Mouse (Mus musculus) cerebellum, adult 2 months (tissue): Measurements from ENCODE around the gene Lgals1. TPM values are rescaled to one million over a fixed set of nuclear protein-coding genes. Genes with fewer than 3 reads are reported as not detected.
A peak's percentile ranks its signal among the peaks of the same experiment; 100 is the strongest.

Experiments used
- DNase-seq, 2 experiments: peaks; one replicate each; pipeline ENCODE4 v3.0.0; 2021
- H3K27ac ChIP-seq: fragments of 200-500 bp; 2 replicates; pipeline ENCODE4 v1.5.1; 2012; ENCODE audit warnings: low read length, control low read depth, inconsistent platforms; ENCODE audit not compliant: insufficient read depth
- H3K27me3 ChIP-seq: fragments of 200-500 bp; 2 replicates; pipeline ENCODE4 v1.6.1; 2012; ENCODE audit warnings: inconsistent platforms, mild to moderate bottlenecking, low read length, moderate library complexity; ENCODE audit not compliant: control insufficient read depth, insufficient read depth
- H3K4me1 ChIP-seq: fragments of 200-500 bp; 2 replicates; pipeline ENCODE4 v1.6.1; 2011; ENCODE audit warnings: low read length; ENCODE audit not compliant: control insufficient read depth, insufficient read depth
- H3K4me3 ChIP-seq: fragments of 200-500 bp; replicated peaks from 2 replicates; pipeline ENCODE3; 2011; ENCODE audit warnings: mild to moderate bottlenecking, low read depth, low read length, control low read depth; ENCODE audit not compliant: insufficient read depth
- CTCF ChIP-seq: fragments of 200-500 bp; IDR thresholded peaks from 2 replicates; pipeline ENCODE4 v1.5.1; 2011; ENCODE audit warnings: low read depth, mild to moderate bottlenecking, control low read depth, low read length, moderate library complexity, borderline replicate concordance; ENCODE audit not compliant: insufficient read depth
- POLR2A ChIP-seq: fragments of 200-500 bp; IDR thresholded peaks from 2 replicates; pipeline ENCODE4 v1.6.1; 2011; ENCODE audit warnings: low read length, control low read depth, borderline replicate concordance; ENCODE audit not compliant: insufficient read depth
- WGBS: fragments of 180-500 bp; shearing (Covaris S2); methylation state at CpG from one replicate; pipeline ENCODE4 v1.1.7; 2018; 5-methylcytosine and 5-hydroxymethylcytosine counted together
- polyA plus RNA-seq: library from polyadenylated mRNA; depleted of rRNA; stranded (reverse); fragments of >200 nt; gene quantifications from 2 replicates; pipeline ENCODE4 v1.2.3, GENCODE M21; 2012

The Lgals1 gene
- polyA plus RNA-seq, 1 experiment = 71.7 TPM

- WGBS = 70% methylated on average over 3 of the region's 3 CpGs
Observed at GRCm38 (mm10) chr15:78955663-78956062, 29.1 kb downstream of the Lgals1 start.

DNA sequence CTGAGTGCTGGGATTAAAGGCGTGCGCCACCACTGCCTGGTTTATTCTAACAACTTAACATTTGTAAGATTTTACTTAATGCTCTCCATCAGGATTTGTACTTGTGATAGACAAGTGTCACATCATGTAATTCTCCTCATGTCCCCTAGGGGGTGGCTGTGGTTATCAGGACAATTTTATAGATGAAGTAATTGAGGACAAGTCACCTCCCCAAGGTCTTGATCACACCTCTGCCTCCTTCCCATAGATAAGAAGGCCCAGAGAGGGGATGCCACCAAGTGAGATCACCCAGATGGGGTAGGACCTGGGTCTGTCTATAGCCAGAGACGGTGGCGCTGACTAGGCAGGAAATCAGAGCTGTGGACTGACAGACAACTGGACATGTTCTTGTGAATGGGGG lies 29.8 kb downstream of the Lgals1 start:
- Histone ChIP-seq H3K27me3 (no peaks in the 10 kb centered on the region), H3K4me3 (no peak overlapping the region), H3K4me1 (peaks cover 3% of the 10 kb centered on the region; the same call in 1 of the 2 replicates), H3K27ac (no peak overlapping the region)
- TF ChIP-seq CTCF (peak; percentile 26; the same call in 1 of the 2 replicates), POLR2A (no peak)
- peak in 1 of 2 experiments; percentile 45 for DNase-seq
- 95% methylated on average over 4 of the region's 4 CpGs for WGBS

More at GRCm38 (mm10) chr15:78955663-78956062, 29.1 kb downstream of the Lgals1 start:
- no peaks in the 10 kb centered on the region for H3K27me3 ChIP-seq
- TF ChIP-seq POLR2A (no peak), CTCF (no peak)
- H3K27ac ChIP-seq = no peak overlapping the region
- no peak overlapping the region for H3K4me3 ChIP-seq
- H3K4me1 ChIP-seq = peaks cover 5% of the 10 kb centered on the region; the same call in 1 of the 2 replicates
- DNase-seq = no peak

GRCm38 (mm10) chr15:78957021-78957420 lies 30.5 kb downstream of the Lgals1 start:
- DNase-seq = no peak
- no peak overlapping the region for H3K27ac ChIP-seq
- no peaks in the 10 kb centered on the region for H3K27me3 ChIP-seq
- no peak overlapping the region for H3K4me3 ChIP-seq
- H3K4me1 ChIP-seq = peaks cover 3% of the 10 kb centered on the region; the same call in 1 of the 2 replicates
- TF ChIP-seq CTCF (no peak), POLR2A (no peak)
- 81% methylated on average over 15 of the region's 15 CpGs for WGBS

DNA sequence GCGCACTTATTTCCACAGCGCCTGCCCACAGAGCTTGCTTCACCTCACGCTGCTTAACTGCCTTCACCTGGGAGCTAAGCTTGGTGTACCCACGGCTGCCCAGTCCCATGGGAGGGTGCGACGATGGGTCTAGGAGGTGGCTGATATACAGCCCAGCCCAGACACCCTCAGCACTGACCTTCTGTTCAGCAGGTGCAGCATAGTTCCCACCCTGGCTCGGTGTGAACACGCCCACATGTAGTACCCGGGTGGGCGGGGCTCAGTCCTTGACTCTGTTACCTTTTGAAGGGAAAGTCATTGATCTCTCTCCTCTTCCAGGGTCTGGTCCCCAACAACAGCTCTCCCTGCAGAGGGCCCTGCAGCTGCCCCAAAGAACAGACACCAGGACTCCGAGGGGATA lies 33.0 kb downstream of the Lgals1 start:
- WGBS = 92% methylated on average over 11 of the region's 11 CpGs
- Histone ChIP-seq H3K4me1 (peaks cover 12% of the 10 kb centered on the region), H3K27ac (no peak overlapping the region), H3K4me3 (no peak overlapping the region), H3K27me3 (no peaks in the 10 kb centered on the region)
- DNase-seq = no peak
- no peak for TF ChIP-seq CTCF

DNA sequence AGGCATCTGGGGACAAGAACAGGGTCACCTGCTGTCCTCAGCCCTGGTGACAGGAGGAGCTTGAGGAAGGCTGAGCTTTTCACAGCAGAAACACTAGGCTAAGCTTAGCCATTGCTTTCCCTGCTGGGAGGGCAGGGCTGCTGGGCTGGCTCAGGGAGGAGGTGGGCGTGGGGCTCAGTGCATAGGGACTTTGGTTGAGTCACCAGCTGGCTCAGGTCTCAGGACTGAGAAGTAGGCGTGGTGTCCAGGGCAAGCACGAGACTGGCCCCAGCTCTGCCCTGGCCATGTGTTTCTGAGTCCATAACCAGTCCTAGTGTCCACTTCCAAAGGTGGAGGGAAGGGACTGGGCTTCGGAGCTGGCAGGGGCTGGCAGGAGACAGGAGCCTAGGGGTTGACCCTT lies 33.6 kb downstream of the Lgals1 start:
- TF ChIP-seq CTCF (no peak), POLR2A (no peak)
- Histone ChIP-seq H3K4me3 (no peak overlapping the region), H3K27ac (no peak overlapping the region), H3K27me3 (no peaks in the 10 kb centered on the region), H3K4me1 (peaks cover 12% of the 10 kb centered on the region)
- DNase-seq = no peak
- 44% methylated on average over 4 of the region's 4 CpGs for whole genome bisulfite sequencing

GRCm38 (mm10) chr15:78962885-78963284 lies 36.4 kb downstream of the Lgals1 start:
- Histone ChIP-seq H3K27me3 (no peaks in the 10 kb centered on the region), H3K4me1 (peaks cover 9% of the 10 kb centered on the region), H3K4me3 (no peak overlapping the region), H3K27ac (peak overlapping the region; percentile 52; the same call in 1 of the 2 replicates)
- peak; percentile 83 to 84 for DNase-seq
- TF ChIP-seq CTCF (peak; percentile 86), POLR2A (peak; percentile 62; the same call in 1 of the 2 replicates)
- 24% methylated on average over 2 of the region's 2 CpGs for WGBS

- H3K4me3 ChIP-seq = no peak overlapping the region
- DNase-seq = no peak
- TF ChIP-seq POLR2A (no peak), CTCF (no peak)
- H3K27ac ChIP-seq = no peak overlapping the region
- H3K27me3 ChIP-seq = no peaks in the 10 kb centered on the region
- H3K4me1 ChIP-seq = no peaks in the 10 kb centered on the region
- WGBS = 72% methylated on average over 6 of the region's 6 CpGs
Observed at GRCm38 (mm10) chr15:78971626-78972025, 45.1 kb downstream of the Lgals1 start.

DNA sequence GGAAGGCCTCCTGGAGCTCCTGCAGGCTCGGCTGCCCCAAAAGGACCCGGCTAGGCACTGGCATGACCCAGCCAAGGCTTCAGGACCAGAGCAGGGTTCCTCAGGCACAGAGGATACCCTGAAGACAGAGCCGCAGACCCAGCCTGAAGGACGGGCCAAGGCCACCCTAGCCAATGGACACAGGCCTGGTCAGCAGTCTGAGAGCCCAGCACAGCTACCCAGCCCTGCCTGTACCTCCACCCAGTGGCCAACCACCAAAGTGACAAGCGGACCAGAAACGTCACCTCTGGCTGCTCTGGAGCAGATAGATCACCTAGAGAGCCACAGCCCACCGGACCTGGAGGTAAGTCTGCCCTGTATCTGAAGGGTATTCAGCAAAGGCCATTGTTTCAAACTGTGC lies 47.4 kb downstream of the Lgals1 start:
- WGBS = 77% methylated on average over 7 of the region's 7 CpGs
- Histone ChIP-seq H3K27me3 (no peaks in the 10 kb centered on the region), H3K27ac (no peak overlapping the region), H3K4me3 (no peak overlapping the region), H3K4me1 (no peaks in the 10 kb centered on the region)
- peak in 1 of 2 experiments; percentile 31 for DNase-seq
- TF ChIP-seq CTCF = peak; percentile 57; the same call in 1 of the 2 replicates
- TF ChIP-seq POLR2A = no peak

- no peak overlapping the region for H3K4me3 ChIP-seq
- DNase-seq = no peak
- H3K27ac ChIP-seq = no peak overlapping the region
- WGBS = 93% methylated on average over 8 of the region's 8 CpGs
- no peaks in the 10 kb centered on the region for H3K27me3 ChIP-seq
- TF ChIP-seq CTCF (no peak), POLR2A (no peak)
- peaks cover 12% of the 10 kb centered on the region for H3K4me1 ChIP-seq
Observed at GRCm38 (mm10) chr15:78977676-78978159, 51.2 kb downstream of the Lgals1 start.
